Mouse (Mus musculus): ENCODE measurements around the gene Galnt3. TPM values are rescaled to one million over a fixed set of nuclear protein-coding genes. Genes with fewer than 3 reads are reported as not detected.

Galnt3 gene
- polyA plus RNA-seq, 1 experiment from 2014 or later: 1.9 TPM

GRCm38 (mm10) chr2:66043441-66044404, 81.1 kb downstream of the Galnt3 start:
- no peak overlapping the region for H3K4me3 ChIP-seq (ENCODE audit: low read depth, low read length)
- H3K27ac ChIP-seq (replicated peaks; ENCODE audit: low read depth, low read length): no peak overlapping the region
- no peaks in the 10 kb centered on the region for H3K9me3 ChIP-seq (ENCODE audit: control insufficient read depth, low read length)
- H3K4me1 ChIP-seq (ENCODE audit: control insufficient read depth, insufficient read depth, low read length): no peaks in the 10 kb centered on the region
- H3K27me3 ChIP-seq (ENCODE audit: control insufficient read depth, insufficient read depth, low read length): no peaks in the 10 kb centered on the region
- H3K9ac ChIP-seq (ENCODE audit: low read length): no peak overlapping the region
- ATAC-seq (ENCODE audit: insufficient number of reproducible peaks, low FRiP score, low TSS enrichment, low read depth) (0 out of 2 replicates have a peak, but pooled peaks have one; percentile 31), DNase-seq (ENCODE audit: low spot score) (peak; percentile 31)
- WGBS: 60% methylated on average over 17 of the region's 17 CpGs
- H3K4me2 ChIP-seq (ENCODE audit: low read depth, severe bottlenecking): no peak overlapping the region
- no peaks in the 10 kb centered on the region for H3K36me3 ChIP-seq (ENCODE audit: control insufficient read depth, insufficient read depth, low read length)

- peak; percentile 62; the same call in 1 of the 2 replicates for ATAC-seq (ENCODE audit: insufficient number of reproducible peaks, low FRiP score, low TSS enrichment, low read depth)
- Histone ChIP-seq H3K36me3 (ENCODE audit: control insufficient read depth, insufficient read depth, low read length) (no peaks in the 10 kb centered on the region), H3K27me3 (ENCODE audit: control insufficient read depth, insufficient read depth, low read length) (no peaks in the 10 kb centered on the region), H3K4me3 (ENCODE audit: low read depth, low read length) (no peak overlapping the region), H3K4me2 (ENCODE audit: low read depth, severe bottlenecking) (no peak overlapping the region), H3K9me3 (ENCODE audit: control insufficient read depth, low read length) (no peaks in the 10 kb centered on the region), H3K27ac (replicated peaks; ENCODE audit: low read depth, low read length) (no peak overlapping the region), H3K4me1 (ENCODE audit: control insufficient read depth, insufficient read depth, low read length) (no peaks in the 10 kb centered on the region), H3K9ac (ENCODE audit: low read length) (no peak overlapping the region)
- WGBS: 66% methylated on average over 9 of the region's 9 CpGs
- DNase-seq (ENCODE audit: low spot score): peak; percentile 74
Observed at GRCm38 (mm10) chr2:66041917-66042419, 82.8 kb downstream of the Galnt3 start.

GRCm38 (mm10) chr2:66041203-66041916, 83.4 kb downstream of the Galnt3 start:
- Histone ChIP-seq H3K4me2 (ENCODE audit: low read depth, severe bottlenecking) (no peak overlapping the region), H3K27ac (replicated peaks; ENCODE audit: low read depth, low read length) (no peak overlapping the region), H3K9ac (ENCODE audit: low read length) (no peak overlapping the region), H3K4me3 (ENCODE audit: low read depth, low read length) (no peak overlapping the region), H3K9me3 (ENCODE audit: control insufficient read depth, low read length) (no peaks in the 10 kb centered on the region), H3K4me1 (ENCODE audit: control insufficient read depth, insufficient read depth, low read length) (no peaks in the 10 kb centered on the region), H3K27me3 (ENCODE audit: control insufficient read depth, insufficient read depth, low read length) (no peaks in the 10 kb centered on the region), H3K36me3 (ENCODE audit: control insufficient read depth, insufficient read depth, low read length) (no peaks in the 10 kb centered on the region)
- 91% methylated on average over 21 of the region's 21 CpGs for WGBS
- DNase-seq (ENCODE audit: low spot score): no peak
- ATAC-seq (ENCODE audit: insufficient number of reproducible peaks, low FRiP score, low TSS enrichment, low read depth): no peak

GRCm38 (mm10) chr2:66040611-66041010, 84.2 kb downstream of the Galnt3 start:
- no peak overlapping the region for H3K4me2 ChIP-seq (ENCODE audit: low read depth, severe bottlenecking)
- no peak overlapping the region for H3K9ac ChIP-seq (ENCODE audit: low read length)
- H3K4me1 ChIP-seq (ENCODE audit: control insufficient read depth, insufficient read depth, low read length): no peaks in the 10 kb centered on the region
- H3K27ac ChIP-seq (replicated peaks; ENCODE audit: low read depth, low read length): no peak overlapping the region
- H3K27me3 ChIP-seq (ENCODE audit: control insufficient read depth, insufficient read depth, low read length): no peaks in the 10 kb centered on the region
- no peaks in the 10 kb centered on the region for H3K36me3 ChIP-seq (ENCODE audit: control insufficient read depth, insufficient read depth, low read length)
- no peaks in the 10 kb centered on the region for H3K9me3 ChIP-seq (ENCODE audit: control insufficient read depth, low read length)
- no peak for ATAC-seq (ENCODE audit: insufficient number of reproducible peaks, low FRiP score, low TSS enrichment, low read depth)
- no peak overlapping the region for H3K4me3 ChIP-seq (ENCODE audit: low read depth, low read length)
- DNase-seq (ENCODE audit: low spot score): no peak

- no peak for ATAC-seq (ENCODE audit: insufficient number of reproducible peaks, low FRiP score, low TSS enrichment, low read depth)
- no peak for DNase-seq (ENCODE audit: low spot score)
- no peaks in the 10 kb centered on the region for H3K36me3 ChIP-seq (ENCODE audit: control insufficient read depth, insufficient read depth, low read length)
- no peak overlapping the region for H3K4me3 ChIP-seq (ENCODE audit: low read depth, low read length)
- H3K4me2 ChIP-seq (ENCODE audit: low read depth, severe bottlenecking): no peak overlapping the region
- no peak overlapping the region for H3K9ac ChIP-seq (ENCODE audit: low read length)
- no peaks in the 10 kb centered on the region for H3K4me1 ChIP-seq (ENCODE audit: control insufficient read depth, insufficient read depth, low read length)
- WGBS: 87% methylated on average over 9 of the region's 9 CpGs
- no peaks in the 10 kb centered on the region for H3K9me3 ChIP-seq (ENCODE audit: control insufficient read depth, low read length)
- H3K27ac ChIP-seq (replicated peaks; ENCODE audit: low read depth, low read length): no peak overlapping the region
- no peaks in the 10 kb centered on the region for H3K27me3 ChIP-seq (ENCODE audit: control insufficient read depth, insufficient read depth, low read length)
Observed at GRCm38 (mm10) chr2:66034907-66035679, 89.7 kb downstream of the Galnt3 start.

Other genes starting within 250 kb of the Galnt3 start
- gene Ttc21b, start 131.6 kb upstream of the Galnt3 start, polyA plus RNA-seq (2014; fragmentation: Nextera tagmentation; extraction: Ambion mirVana): 14.6 and 18.3 TPM in 2 replicates